Mouse (Mus musculus) kidney, embryonic 16.5 days (tissue): ENCODE data around the gene Cadm1. TPM values are rescaled to one million over a fixed set of nuclear protein-coding genes. Genes with fewer than 3 reads are reported as not detected.

Source experiments
- ATAC-seq: fragments of 200-750 bp; cut with Nextera tagmentation; 2 replicates; pipeline ENCODE4 v1.8.0; 2017; ENCODE audit warnings: moderate TSS enrichment; ENCODE audit not compliant: low FRiP score, low TSS enrichment
- H3K27ac ChIP-seq: fragments of 300-500 bp; sonication (generic); 2 replicates; pipeline ENCODE4 v1.5.1; 2014; ENCODE audit warnings: low read length
- H3K27me3 ChIP-seq: fragments of 300-500 bp; sonication (generic); 2 replicates; pipeline ENCODE4 v1.6.1; 2014; ENCODE audit warnings: low read length, control low read depth, mixed read lengths; ENCODE audit not compliant: insufficient read depth
- H3K36me3 ChIP-seq: fragments of 300-500 bp; sonication (generic); 2 replicates; pipeline ENCODE4 v1.6.1; 2014; ENCODE audit warnings: low read length, control low read depth, mixed read lengths; ENCODE audit not compliant: insufficient read depth
- H3K4me1 ChIP-seq: fragments of 300-500 bp; sonication (generic); 2 replicates; pipeline ENCODE4 v1.6.1; 2014; ENCODE audit warnings: low read length, control low read depth, mixed read lengths; ENCODE audit not compliant: insufficient read depth
- H3K4me2 ChIP-seq: fragments of 300-500 bp; sonication (generic); replicated peaks from 2 replicates; pipeline ENCODE4 v1.6.1; 2014; ENCODE audit warnings: low read depth, low read length
- H3K4me3 ChIP-seq: fragments of 300-500 bp; sonication (generic); 2 replicates; pipeline ENCODE4 v1.5.1; 2014; ENCODE audit warnings: mild to moderate bottlenecking, low read length
- H3K9ac ChIP-seq: fragments of 300-500 bp; sonication (generic); replicated peaks from 2 replicates; pipeline ENCODE4 v1.6.1; 2014; ENCODE audit warnings: low read length
- H3K9me3 ChIP-seq: fragments of 300-500 bp; sonication (generic); 2 replicates; pipeline ENCODE4 v1.6.1; 2016; ENCODE audit warnings: low read length, control low read depth
- WGBS: fragments of 180-500 bp; shearing (Covaris S2); extraction: QIAGEN DNeasy Blood & Tissue Kit; methylation state at CpG from one replicate; pipeline ENCODE4 v1.1.7; 2014; 5-methylcytosine and 5-hydroxymethylcytosine counted together
- polyA plus RNA-seq: library from polyadenylated mRNA; unstranded; fragments of >200 nt; fragmentation: Nextera tagmentation; extraction: Ambion mirVana; gene quantifications from 2 replicates; pipeline ENCODE4 v1.2.1, GENCODE M21; 2015

The Cadm1 gene
- polyA plus RNA-seq, 1 experiment from 2014 or later, result 64.7 TPM

- no peak for ATAC-seq
- peaks cover 21% of the 10 kb centered on the region for H3K4me1 ChIP-seq
- H3K9me3 ChIP-seq, result no peaks in the 10 kb centered on the region
- no peak overlapping the region for H3K4me3 ChIP-seq
- H3K36me3 ChIP-seq, result no peaks in the 10 kb centered on the region
- peak overlapping the region; percentile 70 for H3K27ac ChIP-seq
- 15% methylated on average over 9 of the region's 9 CpGs for WGBS
- H3K9ac ChIP-seq, result no peak overlapping the region
- no peak overlapping the region for H3K4me2 ChIP-seq
- H3K27me3 ChIP-seq, result no peaks in the 10 kb centered on the region
Observed at GRCm38 (mm10) chr9:47895121-47895520, 365.1 kb downstream of the Cadm1 start.

- H3K4me1 ChIP-seq, result peaks cover 8% of the 10 kb centered on the region
- H3K9ac ChIP-seq, result no peak overlapping the region
- ATAC-seq, result no peak
- H3K4me3 ChIP-seq, result no peak overlapping the region
- no peaks in the 10 kb centered on the region for H3K27me3 ChIP-seq
- H3K27ac ChIP-seq, result no peak overlapping the region
- 68% methylated on average over 10 of the region's 10 CpGs for WGBS
- no peaks in the 10 kb centered on the region for H3K36me3 ChIP-seq
- H3K4me2 ChIP-seq, result no peak overlapping the region
- no peaks in the 10 kb centered on the region for H3K9me3 ChIP-seq
Observed at GRCm38 (mm10) chr9:47900734-47901133, 370.8 kb downstream of the Cadm1 start.

GRCm38 (mm10) chr9:47903661-47904060 is 373.7 kb downstream of the Cadm1 start:
- Histone ChIP-seq H3K9ac (no peak overlapping the region), H3K36me3 (no peaks in the 10 kb centered on the region), H3K4me1 (peaks cover 8% of the 10 kb centered on the region; the same call in 1 of the 2 replicates), H3K4me3 (no peak overlapping the region), H3K9me3 (no peaks in the 10 kb centered on the region), H3K4me2 (no peak overlapping the region), H3K27me3 (no peaks in the 10 kb centered on the region), H3K27ac (no peak overlapping the region)
- 60% methylated on average over 7 of the region's 7 CpGs for WGBS
- no peak for ATAC-seq

GRCm38 (mm10) chr9:47904339-47904922 is 374.5 kb downstream of the Cadm1 start:
- Histone ChIP-seq H3K4me1 (peaks cover 8% of the 10 kb centered on the region; the same call in 1 of the 2 replicates), H3K9ac (no peak overlapping the region), H3K36me3 (no peaks in the 10 kb centered on the region), H3K9me3 (no peaks in the 10 kb centered on the region), H3K27ac (no peak overlapping the region), H3K4me2 (no peak overlapping the region), H3K27me3 (no peaks in the 10 kb centered on the region), H3K4me3 (no peak overlapping the region)
- 72% methylated on average over 2 of the region's 2 CpGs for WGBS
- 0 out of 2 replicates have a peak, but pooled peaks have one; percentile 57 for ATAC-seq

DNA sequence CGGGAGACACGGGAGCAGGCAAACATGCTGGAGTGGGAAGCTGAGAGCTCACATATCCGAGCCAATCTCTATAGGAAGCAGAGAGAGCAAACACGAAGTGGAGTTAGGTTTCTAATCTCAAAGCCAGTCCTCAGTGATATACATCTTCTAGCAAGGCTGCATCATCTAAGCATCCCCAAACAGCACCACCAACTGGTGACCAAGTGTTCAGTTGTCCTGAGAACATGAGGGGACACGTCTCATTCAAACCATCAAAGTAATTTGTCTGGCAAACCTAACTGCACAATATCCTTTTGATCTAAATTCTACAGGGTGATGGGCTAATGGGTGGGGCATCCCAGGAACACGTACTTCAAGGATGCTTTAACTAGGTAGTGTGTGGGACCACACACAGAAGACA is 376.5 kb downstream of the Cadm1 start:
- peaks cover 8% of the 10 kb centered on the region; the same call in 1 of the 2 replicates for H3K4me1 ChIP-seq
- no peak overlapping the region for H3K27ac ChIP-seq
- 46% methylated on average over 6 of the region's 6 CpGs for WGBS
- H3K36me3 ChIP-seq, result no peaks in the 10 kb centered on the region
- no peak overlapping the region for H3K4me2 ChIP-seq
- H3K4me3 ChIP-seq, result no peak overlapping the region
- H3K9me3 ChIP-seq, result no peaks in the 10 kb centered on the region
- no peaks in the 10 kb centered on the region for H3K27me3 ChIP-seq
- no peak for ATAC-seq
- no peak overlapping the region for H3K9ac ChIP-seq
